ENCODE assay signal across 25 mouse cellular contexts in the genomic region with DNA sequence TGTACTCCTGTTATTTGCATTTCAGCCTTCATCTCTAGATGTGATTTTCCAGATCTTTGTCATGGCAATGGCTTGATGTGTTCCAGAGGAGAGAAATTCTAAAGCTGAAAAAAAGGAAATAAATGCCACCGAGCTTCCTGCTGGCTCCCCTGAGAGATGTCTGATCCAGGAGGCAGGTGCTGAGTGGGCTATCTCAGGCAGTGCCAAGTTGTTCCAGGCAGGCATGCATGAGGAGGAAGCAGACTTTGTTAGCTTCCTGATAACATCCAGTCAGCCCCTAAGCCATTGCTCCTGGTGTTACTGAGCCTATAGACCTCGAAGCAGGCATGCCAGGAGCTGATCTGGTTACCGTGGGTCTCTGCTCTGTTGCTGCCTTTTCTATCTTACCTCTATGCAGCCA.
DNase-seq lines count a peak whose midpoint lies in the region; ATAC-seq and TF ChIP-seq lines count a peak whose summit lies in the region.
"Had no signal": no experiment of that assay in that cellular context is flagged by ENCODE, and none has a peak within 500 bp of the region (broad histone marks: within the 10 kb centered on the region; RNA-seq: fewer than 3 reads in every experiment).

No protein-coding gene starts in this region.

- no peak overlapping the region for H3K9ac ChIP-seq in intestine, embryonic 14.5 days (ENCODE audit: low read length)
- H3K9ac ChIP-seq in intestine, embryonic 15.5 days: no peak overlapping the region
- H3K9ac ChIP-seq in forebrain, embryonic 12.5 days: no peak overlapping the region
- H3K9ac ChIP-seq: embryonic facial prominence, embryonic 12.5 days; embryonic facial prominence, embryonic 15.5 days; forebrain, embryonic 15.5 days; heart, embryonic 13.5 days; hindbrain, embryonic 14.5 days had no signal

- no peaks in the 10 kb centered on the region for H3K27me3 ChIP-seq in intestine, embryonic 14.5 days (replicated peaks; ENCODE audit: control insufficient read depth, insufficient read depth, low read length)
- no peaks in the 10 kb centered on the region for H3K27me3 ChIP-seq in intestine, embryonic 15.5 days (replicated peaks)
- H3K27me3 ChIP-seq in forebrain, embryonic 12.5 days: no peaks in the 10 kb centered on the region
- H3K27me3 ChIP-seq: embryonic facial prominence, embryonic 12.5 days; embryonic facial prominence, embryonic 15.5 days; forebrain, embryonic 15.5 days; heart, embryonic 13.5 days had no signal

- peak; percentile 31 for DNase-seq in intestine, embryonic 14.5 days (ENCODE audit: low spot score)
- no peak for DNase-seq in left cerebral cortex, adult 2 months (ENCODE audit: extremely low spot score in 1 of 2, low spot score in 2 of 2)
- DNase-seq in left cerebral cortex, adult 18-20 months (ENCODE audit: low spot score in 2 of 2): no peak
- DNase-seq in brain, adult 2 months (ENCODE audit: low read depth, low spot score): peak; percentile 68
- DNase-seq in right cerebral cortex, postnatal 25 days: peak; percentile 22
- DNase-seq in cerebellum, postnatal 36 days: no peak
- DNase-seq: adrenal gland, adult 2 months; adrenal gland, postnatal 14 days; cerebellum, adult 18-20 months; cerebellum, adult 9-10 months; cerebellum, postnatal 14 days; gastrocnemius, adult 2 months; gastrocnemius, postnatal 14 days; heart, adult 11 months; heart, postnatal 14 days; heart, postnatal 4 days had no signal

- H3K36me3 ChIP-seq in intestine, embryonic 14.5 days (ENCODE audit: control insufficient read depth, insufficient read depth, low read length): no peaks in the 10 kb centered on the region
- H3K36me3 ChIP-seq in intestine, embryonic 15.5 days: no peaks in the 10 kb centered on the region
- H3K36me3 ChIP-seq in forebrain, embryonic 12.5 days (replicated peaks): no peaks in the 10 kb centered on the region
- H3K36me3 ChIP-seq: embryonic facial prominence, embryonic 12.5 days; embryonic facial prominence, embryonic 15.5 days; forebrain, embryonic 15.5 days; heart, embryonic 13.5 days had no signal

- H3K27ac ChIP-seq in intestine, embryonic 14.5 days (ENCODE audit: low read depth): no peak overlapping the region
- H3K27ac ChIP-seq in intestine, embryonic 15.5 days: no peak overlapping the region
- H3K27ac ChIP-seq in left cerebral cortex, adult 2 months: peak overlapping the region; percentile 8; the same call in 1 of the 2 replicates
- H3K27ac ChIP-seq in forebrain, embryonic 12.5 days: no peak overlapping the region
- H3K27ac ChIP-seq: embryonic facial prominence, embryonic 12.5 days; embryonic facial prominence, embryonic 15.5 days; forebrain, embryonic 15.5 days; gastrocnemius, adult 2 months; heart, embryonic 13.5 days; hindbrain, embryonic 14.5 days; hindbrain, postnatal 0 days had no signal

- 68% methylated on average over 3 of the region's 3 CpGs for whole genome bisulfite sequencing in intestine, embryonic 14.5 days
- 54% methylated on average over 3 of the region's 3 CpGs for WGBS in intestine, embryonic 15.5 days
- WGBS in forebrain, embryonic 12.5 days: 90% methylated on average over 3 of the region's 3 CpGs

- H3K9me3 ChIP-seq in intestine, embryonic 14.5 days (ENCODE audit: control insufficient read depth, low read length): no peaks in the 10 kb centered on the region
- no peaks in the 10 kb centered on the region for H3K9me3 ChIP-seq in intestine, embryonic 15.5 days
- no peaks in the 10 kb centered on the region for H3K9me3 ChIP-seq in forebrain, embryonic 12.5 days
- H3K9me3 ChIP-seq: embryonic facial prominence, embryonic 12.5 days; embryonic facial prominence, embryonic 15.5 days; forebrain, embryonic 15.5 days; heart, embryonic 13.5 days had no signal

- intact Hi-C loops in left cerebral cortex, adult 2 months (cut with DNase I): no loop called here

- no peak for TF ChIP-seq CTCF in left cerebral cortex, adult 2 months (IDR thresholded peaks at IDR 0.05)

- ATAC-seq in intestine, embryonic 14.5 days (replicated peaks; ENCODE audit: low FRiP score, low TSS enrichment, low read depth): no peak
- no peak for ATAC-seq in intestine, embryonic 15.5 days
- ATAC-seq in forebrain, embryonic 12.5 days (ENCODE audit: low FRiP score): no peak
- ATAC-seq: CD4-positive, CD25-positive, alpha-beta regulatory T cell, adult 4 months; forebrain, embryonic 15.5 days; hindbrain, postnatal 0 days had no signal

- no peaks in the 10 kb centered on the region for H3K4me1 ChIP-seq in intestine, embryonic 14.5 days (replicated peaks; ENCODE audit: control insufficient read depth, insufficient read depth, low read length)
- H3K4me1 ChIP-seq in intestine, embryonic 15.5 days (replicated peaks): no peaks in the 10 kb centered on the region
- H3K4me1 ChIP-seq in forebrain, embryonic 12.5 days: no peaks in the 10 kb centered on the region
- H3K4me1 ChIP-seq: embryonic facial prominence, embryonic 12.5 days; embryonic facial prominence, embryonic 15.5 days; forebrain, embryonic 15.5 days; heart, embryonic 13.5 days had no signal

- H3K4me3 ChIP-seq in intestine, embryonic 14.5 days (ENCODE audit: low read depth, low read length): no peak overlapping the region
- H3K4me3 ChIP-seq in intestine, embryonic 15.5 days (replicated peaks): no peak overlapping the region
- H3K4me3 ChIP-seq in left cerebral cortex, adult 2 months: no peak overlapping the region
- no peak overlapping the region for H3K4me3 ChIP-seq in forebrain, embryonic 12.5 days (replicated peaks)
- H3K4me3 ChIP-seq: embryonic facial prominence, embryonic 12.5 days; embryonic facial prominence, embryonic 15.5 days; forebrain, embryonic 15.5 days; gastrocnemius, adult 2 months; heart, embryonic 13.5 days had no signal

- H3K4me2 ChIP-seq in intestine, embryonic 14.5 days (ENCODE audit: low read length): no peak overlapping the region
- no peak overlapping the region for H3K4me2 ChIP-seq in intestine, embryonic 15.5 days (replicated peaks)
- H3K4me2 ChIP-seq in forebrain, embryonic 12.5 days: no peak overlapping the region
- H3K4me2 ChIP-seq: embryonic facial prominence, embryonic 12.5 days; embryonic facial prominence, embryonic 15.5 days; forebrain, embryonic 15.5 days; heart, embryonic 13.5 days; hindbrain, embryonic 14.5 days had no signal

Comparison
In these comparisons a context has a peak if more than half of its experiments do, and no peak if none do; other contexts are left out.
1. DNase-seq: peak in intestine, embryonic 14.5 days (single experiment), brain, adult 2 months (single experiment) and right cerebral cortex, postnatal 25 days (single experiment); none in left cerebral cortex, adult 2 months (0 of 2), left cerebral cortex, adult 18-20 months (0 of 2) and cerebellum, postnatal 36 days (0 of 2).